Mouse (Mus musculus): Measurements from ENCODE around the gene Fus. TPM values are rescaled to one million over a fixed set of nuclear protein-coding genes. Genes with fewer than 3 reads are reported as not detected.
"Not testable (repeated sequence)": the region's sequence is repeated elsewhere in the genome, so short reads cannot be mapped to it uniquely, and the experiment has no call there.

Gene Fus
- total RNA-seq, 2 experiments from 2014 or later = 139 to 171 TPM

DNA sequence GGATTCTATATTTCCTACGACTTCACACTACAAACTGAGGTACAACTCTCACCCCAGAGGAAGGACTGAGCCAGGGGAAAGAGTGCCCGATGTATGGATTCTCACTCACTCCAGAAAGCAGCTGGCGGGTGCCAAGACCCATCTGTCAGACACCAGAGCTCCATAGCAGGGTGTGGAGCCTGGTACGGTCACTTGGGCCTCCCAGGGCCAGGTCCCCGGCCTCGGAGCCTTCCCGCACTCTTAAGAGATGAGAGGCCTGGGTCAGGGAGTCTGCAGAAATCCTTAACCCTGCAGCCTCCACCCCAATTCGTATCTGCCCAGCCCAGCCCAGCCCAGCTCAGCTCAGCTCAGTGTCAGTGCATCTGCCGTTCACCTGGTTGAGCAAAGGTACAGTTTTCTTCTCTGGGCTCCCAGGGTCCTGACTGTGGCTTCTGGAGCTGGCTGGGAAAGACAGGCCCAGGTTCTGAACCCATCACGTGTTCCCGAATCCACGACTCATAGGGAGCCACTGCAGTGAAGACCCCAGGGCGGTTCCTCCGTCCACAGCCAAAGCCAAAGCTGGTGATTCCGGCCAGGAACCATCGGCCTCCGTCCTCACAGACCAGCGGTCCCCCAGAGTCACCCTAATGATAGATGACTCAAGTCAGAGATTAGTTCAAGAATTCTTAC is 30.9 kb upstream of the Fus start:
- DNase-seq (ENCODE audit: low spot score) = no peak
- intact Hi-C loops (cut with DNase I) = no loop called here

DNA sequence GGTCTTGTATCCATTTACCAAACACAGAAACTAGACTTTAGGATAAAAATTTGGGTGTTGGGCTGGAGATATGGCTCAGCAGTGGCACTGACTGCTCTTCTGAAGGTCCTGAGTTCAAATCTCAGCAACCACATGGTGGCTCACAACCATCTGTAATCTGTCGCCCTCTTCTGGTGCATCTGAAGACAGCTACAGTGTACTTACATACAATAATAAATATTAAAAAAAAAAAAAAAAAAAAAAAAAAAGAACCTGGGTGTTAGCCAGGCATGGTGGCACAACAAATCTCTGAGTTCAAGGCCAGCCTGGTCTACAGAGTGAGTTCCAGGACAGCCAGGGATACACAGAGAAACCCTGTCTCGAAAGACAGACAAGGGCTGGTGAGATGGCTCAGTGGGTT is 25.2 kb upstream of the Fus start:
- intact Hi-C loops (cut with DNase I); DNase-seq (ENCODE audit: low spot score): not testable (repeated sequence)

DNA sequence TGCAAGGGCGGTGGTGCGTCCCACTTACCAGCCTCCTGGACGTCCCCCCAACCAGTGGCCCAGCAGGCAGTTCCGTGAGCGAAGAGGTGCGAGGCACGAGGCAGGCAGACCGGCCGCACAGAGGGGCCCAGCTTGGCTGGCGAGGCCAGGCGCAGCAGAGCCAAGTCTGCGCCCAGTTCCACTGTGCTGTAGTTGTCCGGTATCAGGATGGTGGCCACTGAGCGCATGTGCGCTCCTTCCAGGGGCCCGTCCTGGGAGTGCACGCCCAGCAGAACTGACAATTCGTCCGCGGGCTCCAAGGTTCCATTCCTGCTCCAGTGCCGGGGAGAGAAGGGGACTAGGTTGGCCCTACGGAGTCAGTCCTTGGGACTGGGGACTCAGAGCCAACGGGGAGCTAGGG is 22.6 kb upstream of the Fus start:
- no peak for DNase-seq (ENCODE audit: low spot score)
- intact Hi-C loops (cut with DNase I) = no loop called here

DNA sequence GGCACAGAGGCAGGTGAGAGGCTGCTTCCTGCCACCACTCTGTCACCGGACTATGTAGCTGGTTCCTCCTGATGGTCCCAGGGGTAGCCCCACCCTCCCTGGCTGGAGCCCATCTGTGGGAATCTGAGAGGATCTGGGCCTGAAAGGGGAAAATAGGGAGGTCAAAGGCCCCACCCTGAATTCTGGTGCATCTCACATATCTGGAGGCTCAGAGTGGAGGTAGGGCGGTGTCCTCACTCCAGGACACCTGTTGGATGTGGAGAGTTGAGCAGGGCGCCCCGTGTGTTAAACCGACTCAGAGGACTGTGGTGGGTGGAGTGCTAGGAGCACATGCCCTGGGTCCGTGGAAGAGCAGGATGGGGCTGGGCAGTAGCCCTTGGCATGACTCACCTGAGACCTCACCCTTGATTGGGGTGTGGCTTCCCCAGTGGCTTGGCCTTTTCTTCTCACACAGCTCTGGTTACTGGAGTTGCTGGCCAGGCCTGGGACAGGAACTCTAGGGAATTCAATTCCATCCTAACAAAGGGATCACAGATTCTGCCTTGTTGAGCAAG is 20.7 kb upstream of the Fus start, which contains the start of gene Prss36:
Prss36 (minus strand) TSS at position 256 of the 554 bp plus-strand sequence.
- intact Hi-C loops (cut with DNase I) = no loop called here
- DNase-seq (ENCODE audit: low spot score) = no peak

DNA sequence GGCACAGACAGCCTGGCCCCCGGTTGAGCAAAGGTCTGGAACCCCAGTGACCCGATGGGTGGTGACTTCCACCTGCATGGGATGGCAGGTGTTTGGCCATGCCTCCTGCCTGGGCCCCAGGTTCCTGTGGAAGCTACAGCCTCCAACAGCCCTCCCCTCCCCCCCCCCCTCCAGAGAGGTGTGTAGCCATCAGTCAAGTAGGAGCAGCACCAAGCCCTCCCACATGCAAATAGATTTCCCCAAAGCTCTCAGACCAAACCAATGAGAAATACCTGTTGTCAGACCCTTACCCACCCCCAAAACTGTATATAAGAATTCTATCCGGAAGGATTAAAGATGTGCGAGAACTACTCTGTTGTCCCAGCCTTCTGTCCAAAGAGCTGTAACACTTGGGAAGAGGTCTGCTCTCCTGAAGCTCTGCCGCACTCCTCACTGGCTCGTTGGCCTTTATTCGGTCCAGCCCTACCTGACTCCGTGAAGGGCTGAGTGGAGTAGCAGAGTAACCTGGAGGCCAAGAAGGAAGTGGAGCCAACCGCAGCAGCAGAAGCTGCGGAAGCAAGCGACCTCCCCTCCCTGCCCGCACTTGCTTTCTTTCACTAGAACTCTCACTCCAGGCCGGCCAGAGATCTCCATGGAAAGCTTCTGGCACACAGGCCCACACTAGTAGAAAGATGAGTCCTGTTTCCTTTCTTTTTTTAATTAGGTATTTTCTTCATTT is 14.2 kb upstream of the Fus start:
- no peak for DNase-seq (ENCODE audit: low spot score)
- intact Hi-C loops (cut with DNase I) = no loop called here

DNA sequence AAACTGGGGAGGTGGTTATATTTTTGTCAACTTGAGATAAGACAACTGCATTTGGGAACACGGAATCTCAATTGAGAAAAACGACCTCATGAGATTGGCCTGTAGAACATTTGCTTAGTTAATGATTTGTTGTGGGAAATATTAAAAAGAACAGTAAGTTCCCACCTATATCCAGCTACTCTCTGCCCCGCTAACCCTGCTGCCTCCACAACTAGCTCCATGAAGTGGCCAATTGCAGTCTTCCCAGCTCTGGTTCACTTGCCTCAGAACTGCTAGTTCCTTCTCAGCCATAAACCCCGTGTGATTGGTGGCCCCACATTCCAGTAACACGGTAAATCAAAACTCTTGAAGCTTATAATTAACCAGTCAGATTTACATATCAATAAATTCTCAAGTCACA is 7.9 kb upstream of the Fus start:
- intact Hi-C loops (cut with DNase I) = no loop called here
- DNase-seq (ENCODE audit: low spot score) = no peak

DNA sequence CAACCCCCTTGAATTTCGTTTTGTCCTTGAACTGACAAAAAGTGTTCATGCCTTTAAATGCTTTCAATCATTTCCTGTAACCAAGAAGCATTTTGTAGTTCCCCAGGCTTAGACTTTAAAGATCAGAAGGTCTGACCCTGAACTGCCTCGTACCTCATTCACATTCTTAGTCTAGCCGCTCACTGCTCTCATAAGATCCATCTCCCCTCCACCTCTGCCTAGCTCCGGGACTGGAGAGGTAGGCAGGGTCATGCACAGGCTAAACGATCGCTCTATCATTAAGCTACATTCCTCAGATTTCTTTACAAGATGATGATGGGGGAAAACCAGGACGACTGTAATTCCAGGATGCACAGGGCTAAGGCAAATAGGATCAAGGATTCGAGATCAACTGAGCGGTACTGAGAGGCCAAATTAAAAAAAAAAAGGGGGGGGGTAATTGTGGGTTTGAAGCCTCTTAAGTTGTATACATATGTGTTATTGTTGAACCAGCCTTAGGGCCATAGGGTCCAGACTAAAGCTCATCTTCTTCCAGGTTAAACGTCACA is 812 bp upstream of the Fus start:
- no peak for DNase-seq (ENCODE audit: low spot score)
- intact Hi-C loops (cut with DNase I) = no loop called here

DNA sequence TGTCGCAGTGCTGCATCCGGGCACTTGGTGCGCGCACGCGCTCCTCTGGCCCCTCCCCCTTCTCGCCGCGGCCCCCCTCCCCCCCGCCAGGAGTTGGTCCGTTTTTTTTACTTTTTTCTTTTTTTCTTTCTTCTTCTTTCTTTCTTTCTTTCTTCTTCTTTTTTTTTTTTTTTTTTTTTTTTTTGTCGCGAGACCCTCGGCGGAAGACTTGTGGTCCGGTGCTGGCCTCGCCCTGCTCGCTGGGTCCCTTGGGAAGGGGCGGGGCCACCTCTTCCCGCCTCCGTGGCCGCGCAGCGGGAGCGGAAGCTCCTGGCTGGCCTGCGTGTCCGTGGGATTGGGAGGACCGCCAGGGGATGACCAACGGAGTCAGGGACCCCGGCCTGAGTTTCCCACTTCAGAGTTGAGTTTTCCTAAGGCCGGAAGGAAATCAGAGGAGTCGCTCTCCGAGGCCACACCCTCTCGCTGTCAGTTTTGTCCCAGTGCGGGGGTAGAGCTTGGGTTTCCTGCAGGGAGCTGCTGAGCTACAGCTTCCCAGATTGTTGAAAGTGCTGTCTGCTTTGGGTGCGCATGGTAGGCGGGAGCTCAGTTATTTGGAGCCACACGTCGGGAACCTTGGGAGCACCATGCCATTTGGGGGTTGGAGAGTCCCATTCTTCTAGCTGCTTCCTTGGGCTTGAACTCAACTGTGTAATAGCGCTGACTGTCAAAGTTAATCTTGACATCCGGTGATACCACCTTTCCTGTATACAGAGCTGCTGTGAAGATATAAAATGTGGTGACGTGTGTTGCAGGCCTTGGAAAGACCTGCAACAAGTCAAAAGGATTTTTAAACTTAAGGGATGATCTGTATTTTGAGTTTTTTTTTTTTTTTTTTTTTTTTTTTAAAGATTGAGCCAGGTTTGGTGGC is 918 bp downstream of the Fus start:
- DNase-seq (ENCODE audit: low spot score) = peak; percentile 75
- intact Hi-C loops (cut with DNase I) = no loop called here

DNA sequence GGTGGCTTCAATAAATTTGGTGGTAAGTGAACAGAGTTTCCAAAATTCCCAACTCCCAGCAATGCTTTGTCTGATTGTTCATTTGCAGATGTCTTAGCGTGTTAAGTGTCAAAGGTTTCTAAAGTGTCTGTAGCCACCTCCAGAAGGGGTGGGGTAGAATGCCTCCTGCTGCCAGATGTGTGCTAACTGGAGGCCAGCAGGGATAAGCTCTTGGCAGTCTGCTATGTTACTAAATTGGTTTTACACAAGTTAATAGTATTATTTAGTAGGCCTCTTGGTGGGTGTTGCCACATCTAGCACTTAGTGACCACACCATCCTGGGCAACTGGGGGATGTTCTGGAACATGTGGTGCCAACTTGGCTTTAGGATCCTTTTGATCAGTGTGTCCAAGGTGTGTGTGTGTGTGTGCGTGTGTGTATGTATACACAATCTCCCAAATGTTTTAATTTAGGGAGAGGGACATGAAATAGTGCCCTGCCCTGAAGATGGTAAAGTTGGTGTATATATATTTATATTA is 7.2 kb downstream of the Fus start:
- DNase-seq (ENCODE audit: low spot score) = no peak
- intact Hi-C loops (cut with DNase I) = loop anchor here (2.0 kb wide), 1 partner anchor 14 kb away; no protein-coding TSS in a partner anchor

DNA sequence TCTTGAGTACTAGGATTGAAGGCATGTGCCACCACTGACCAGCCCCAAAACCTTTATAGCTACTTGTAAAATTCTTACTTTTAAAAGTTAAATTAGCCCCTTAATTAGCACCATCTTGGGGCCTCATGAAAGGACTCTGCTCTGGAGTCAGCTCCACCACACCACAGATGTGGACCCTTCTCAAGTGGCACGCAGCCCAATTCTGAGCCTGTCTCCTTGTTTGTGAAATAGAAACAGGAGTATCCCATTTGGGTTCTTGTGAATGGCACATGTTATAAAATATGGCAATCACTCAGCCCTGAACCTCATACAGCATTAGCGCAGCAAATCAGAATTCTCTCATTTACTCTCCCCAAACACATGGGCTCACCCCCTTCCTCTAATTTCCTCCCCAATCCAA is 11.6 kb downstream of the Fus start:
- DNase-seq (ENCODE audit: low spot score) = no peak
- intact Hi-C loops (cut with DNase I) = no loop called here

DNA sequence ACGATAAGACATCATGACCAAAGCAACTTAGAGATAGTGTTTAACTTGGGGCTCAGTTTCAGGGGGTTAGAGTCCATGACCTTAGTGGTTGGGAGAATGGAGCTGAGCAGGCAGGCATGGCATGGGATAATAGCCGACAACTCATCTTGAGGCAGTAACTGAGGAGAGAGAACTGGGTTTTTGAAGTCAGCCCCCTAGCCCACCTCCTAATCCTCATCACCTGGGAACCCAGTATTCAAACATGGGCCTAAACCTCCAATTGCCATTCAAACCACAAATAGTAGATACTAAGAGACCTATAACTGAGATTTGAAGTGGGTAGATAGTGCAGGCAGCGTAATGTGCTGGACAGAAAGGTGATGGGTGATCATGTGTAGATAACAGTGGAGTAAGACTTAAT is 13.3 kb downstream of the Fus start:
- intact Hi-C loops (cut with DNase I) = no loop called here
- no peak for DNase-seq (ENCODE audit: low spot score)

DNA sequence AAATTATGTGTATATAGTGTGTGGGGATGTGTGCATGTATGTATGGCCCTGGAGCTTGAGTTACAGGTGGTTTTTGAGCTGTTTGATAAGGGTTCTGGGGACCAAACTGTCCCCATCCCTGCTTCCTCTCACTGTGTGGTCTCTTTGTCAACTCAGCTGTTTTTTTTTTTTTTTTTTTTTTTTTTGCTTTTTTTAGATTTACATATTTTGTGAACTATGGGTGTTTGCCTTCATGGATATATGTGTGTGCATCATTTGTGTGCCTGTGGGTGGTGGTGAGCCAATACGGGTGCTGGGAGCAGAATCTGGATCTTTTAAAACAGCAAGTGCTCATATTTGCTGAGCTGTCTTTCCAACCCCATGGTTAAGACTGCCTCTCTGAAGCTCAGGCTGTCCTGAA is 21.6 kb downstream of the Fus start:
- intact Hi-C loops (cut with DNase I) = loop anchor here (2.0 kb wide), 1 partner anchor 14 kb away; no protein-coding TSS in a partner anchor
- no peak for DNase-seq (ENCODE audit: low spot score)

DNA sequence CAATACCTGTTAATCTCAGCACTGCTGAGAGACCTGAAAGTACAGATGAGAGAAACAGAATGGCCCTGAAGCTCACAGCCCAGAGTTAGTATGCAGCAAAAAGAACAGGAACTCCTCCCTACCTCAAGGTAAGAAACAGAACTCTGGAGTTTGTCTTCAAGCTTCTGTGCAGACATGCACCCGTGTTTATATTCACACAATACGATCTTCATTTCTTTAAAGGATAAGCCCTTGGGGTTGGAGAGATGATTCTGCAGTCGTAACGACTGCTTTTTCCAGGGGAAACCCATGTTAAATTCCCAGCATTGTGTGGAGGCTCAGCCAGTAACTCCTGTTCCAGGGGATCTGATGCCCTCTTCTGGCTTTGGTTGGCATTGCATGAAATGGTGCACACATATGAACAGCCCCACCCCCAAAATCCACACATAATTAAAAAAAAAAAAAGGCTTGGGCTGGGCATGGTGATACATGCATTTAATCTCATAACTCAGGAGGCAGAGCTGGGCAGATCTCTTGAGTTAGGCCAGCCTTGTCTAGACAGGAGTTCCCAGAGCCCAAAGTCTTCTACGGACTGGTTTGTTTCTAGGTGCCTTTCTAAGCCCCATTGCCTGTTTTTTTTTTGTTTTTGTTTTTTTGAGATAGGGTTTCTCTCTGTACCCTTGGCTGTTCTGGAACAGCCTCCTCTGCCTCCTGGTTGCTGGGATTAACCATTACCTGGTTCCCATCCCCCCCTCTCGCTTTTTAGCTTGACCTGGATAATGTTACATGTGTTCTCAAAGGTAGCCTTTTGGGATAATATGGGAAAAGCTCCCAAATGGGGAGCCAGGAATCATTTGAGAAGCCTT is 24.6 kb downstream of the Fus start:
- intact Hi-C loops (cut with DNase I) = no loop called here

DNA sequence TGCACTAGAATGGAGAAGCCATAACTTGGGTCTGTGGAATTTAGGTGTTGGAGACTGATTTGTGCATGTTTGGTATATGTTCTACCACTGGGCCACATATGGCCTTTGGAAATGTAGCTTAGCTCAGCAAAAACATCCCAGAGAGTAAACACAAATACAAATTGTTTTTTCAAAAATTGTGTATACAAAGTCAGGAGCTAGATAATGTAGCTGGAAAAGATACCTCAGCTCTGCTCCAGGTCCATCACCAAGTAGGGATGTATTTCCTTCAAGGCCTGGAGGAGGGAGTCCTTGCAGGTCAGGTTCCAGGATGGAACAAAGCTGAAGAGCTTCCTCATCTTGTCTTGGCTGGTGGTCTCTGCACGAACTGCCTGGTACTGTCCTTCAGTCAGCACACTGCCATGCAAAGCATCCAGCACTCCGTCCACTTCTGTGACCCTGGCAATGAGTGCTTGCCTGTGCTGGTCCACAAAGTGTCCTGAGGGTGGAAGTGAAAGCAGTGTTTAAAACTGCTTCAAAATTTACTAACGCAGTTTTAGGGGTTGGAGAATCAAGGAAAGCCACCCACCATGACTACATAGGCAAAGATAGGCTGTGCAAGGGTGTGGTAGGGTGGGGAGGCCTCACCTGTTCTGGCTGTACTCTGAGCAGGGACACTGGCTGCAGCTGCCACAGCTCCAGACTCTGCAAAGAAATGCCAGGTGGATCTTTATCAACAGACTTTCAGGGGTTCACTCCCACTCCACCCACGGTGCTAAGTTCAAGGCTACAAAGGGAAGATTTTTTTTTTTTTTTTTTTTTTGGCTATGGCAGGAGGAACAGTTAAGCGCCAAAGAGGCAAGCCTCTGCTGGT is 25.5 kb downstream of the Fus start:
- intact Hi-C loops (cut with DNase I) = no loop called here
- DNase-seq (ENCODE audit: low spot score) = no peak

More for the DNA sequence above, 24.6 kb downstream of the Fus start:
- no peak for DNase-seq (ENCODE audit: low spot score)

DNA sequence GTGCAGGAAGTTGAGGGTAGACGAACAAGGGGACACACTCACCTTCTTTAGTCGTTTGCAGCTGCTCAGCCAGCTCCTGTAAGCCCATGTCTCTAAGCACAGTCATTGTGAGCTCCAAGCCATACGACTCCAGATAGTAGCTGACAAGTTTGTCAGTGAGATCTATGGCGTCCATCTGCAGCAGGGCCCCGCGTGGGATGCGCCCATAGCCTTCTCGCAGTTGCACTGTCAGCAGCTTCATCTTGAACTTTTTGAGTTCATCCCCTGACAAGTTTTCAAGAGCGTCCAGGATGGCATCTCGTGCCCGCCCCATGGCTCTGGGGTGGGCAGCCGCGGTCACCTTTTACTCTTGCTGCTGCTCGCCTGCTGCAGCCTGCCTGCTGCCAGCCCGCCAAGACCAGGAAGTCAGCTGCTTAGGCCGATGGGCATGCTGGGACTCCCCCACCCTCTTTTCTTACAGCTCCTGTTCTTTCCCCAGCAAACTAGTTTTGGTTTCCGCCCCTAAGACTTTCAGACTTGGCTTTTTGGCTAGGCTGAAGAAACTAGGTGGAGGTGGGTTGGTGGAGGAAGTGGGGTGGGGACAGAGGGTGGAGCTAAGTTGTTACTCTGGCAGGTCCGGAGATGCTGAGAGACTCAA is 26.2 kb downstream of the Fus start, which contains the start of gene Pycard:
Pycard (minus strand) TSS at position 527 of the 637 bp plus-strand sequence.
- DNase-seq (ENCODE audit: low spot score) = peak; percentile 36
- intact Hi-C loops (cut with DNase I) = no loop called here

DNA sequence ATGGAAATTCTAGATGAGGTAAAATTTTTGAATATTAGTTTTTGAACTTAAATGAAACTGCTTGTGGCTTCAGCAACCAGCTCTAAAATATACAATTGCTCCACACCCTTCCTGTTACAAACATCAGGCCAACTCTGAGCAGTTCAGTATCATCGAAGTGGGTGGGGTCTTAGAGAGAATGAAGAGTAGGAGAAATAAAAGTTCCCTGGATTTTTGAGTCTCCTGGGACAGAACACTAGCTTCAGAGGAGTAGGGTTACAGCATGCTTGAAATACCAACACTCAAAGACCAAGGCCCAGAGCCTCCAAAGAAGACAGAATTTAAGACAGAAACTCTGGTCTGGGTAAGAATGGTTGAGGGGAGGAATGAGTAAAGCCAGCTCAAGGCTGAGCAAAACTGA is 32.2 kb downstream of the Fus start:
- intact Hi-C loops (cut with DNase I) = no loop called here
- no peak for DNase-seq (ENCODE audit: low spot score)
